Mouse (Mus musculus): ENCODE measurements around the gene Frmd5.

GRCm38 (mm10) chr2:121630286-121630685, 176.6 kb downstream of the Frmd5 start:
- no peak for TF ChIP-seq POLR2A (IDR thresholded peaks at IDR 0.05; ENCODE audit: low read depth, low read length)
- TF ChIP-seq CTCF (IDR thresholded peaks at IDR 0.05; ENCODE audit: extremely low read depth, insufficient read depth, insufficient read length, insufficient replicate concordance): no peak

All from spleen, adult 2 months (tissue).